Mouse (Mus musculus): ENCODE results near the gene Prkch.

GRCm38 (mm10) chr12:73727046-73727445 lies 142.4 kb downstream of the Prkch start:
- TF ChIP-seq CTCF (conservative IDR thresholded peaks at IDR 0.05; ENCODE audit: low read length) (no peak), POU5F1 (IDR thresholded peaks at IDR 0.05; ENCODE audit: borderline replicate concordance, low read length) (no peak), NANOG (IDR thresholded peaks at IDR 0.05; ENCODE audit: borderline replicate concordance, low read length) (no peak)

Data from E14TG2a.4 (cell line).